Mouse (Mus musculus) cerebellum, adult (tissue): ENCODE measurements around the gene Dnah2.

Source experiments
- ATAC-seq: cut with Nextera tagmentation; 2 replicates; pipeline ENCODE4 v1.9.2; 2017; ENCODE audit warnings: mild to moderate bottlenecking, moderate library complexity, mixed read lengths; ENCODE audit not compliant: insufficient number of reproducible peaks, low FRiP score, low TSS enrichment

The Dnah2 gene

DNA sequence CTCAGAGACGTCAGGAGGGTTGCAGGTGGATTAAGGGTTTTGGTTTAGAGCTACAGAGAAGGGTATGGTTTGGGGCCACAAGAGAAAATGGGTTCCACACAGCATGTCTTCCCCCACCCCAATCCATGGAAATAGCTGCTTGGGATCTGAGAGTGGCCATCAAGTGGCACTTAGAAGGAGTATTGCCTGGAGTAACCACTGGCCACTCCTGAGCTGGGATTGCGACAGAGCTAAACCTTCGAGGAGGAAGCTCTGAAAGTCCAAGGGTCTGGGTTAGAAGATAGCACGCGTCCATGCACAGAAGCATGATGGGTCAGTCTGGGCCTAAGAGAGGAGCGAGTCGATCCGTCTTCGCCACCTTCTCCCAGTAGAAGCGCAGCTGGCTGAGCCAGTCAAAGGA, 72.1 kb downstream of the Dnah2 start:
- no peak for ATAC-seq

DNA sequence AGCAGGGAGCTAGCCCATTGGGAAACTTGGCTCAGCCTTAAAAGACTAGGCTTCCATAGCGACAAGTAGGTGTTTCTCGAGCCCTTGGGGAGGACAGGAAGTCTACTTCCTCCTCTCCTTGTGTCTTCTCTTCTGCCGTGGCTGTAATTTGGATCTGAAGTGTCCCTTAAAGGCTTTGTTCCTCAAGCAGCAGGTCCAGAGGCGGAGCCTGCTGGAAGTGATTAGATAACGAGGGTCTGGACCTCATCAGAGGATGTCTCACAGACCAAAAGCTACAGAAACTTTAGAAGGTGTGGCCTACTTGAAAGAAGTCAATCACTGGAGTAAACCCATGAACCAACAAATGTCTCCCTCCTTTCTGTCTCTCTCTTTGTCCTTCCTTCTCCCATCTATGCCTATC, 74.2 kb downstream of the Dnah2 start:
- no peak for ATAC-seq

GRCm38 (mm10) chr11:69472687-69473086, 76.2 kb downstream of the Dnah2 start:
- ATAC-seq: no peak

GRCm38 (mm10) chr11:69471491-69471890, 77.4 kb downstream of the Dnah2 start:
- no peak for ATAC-seq

GRCm38 (mm10) chr11:69469301-69469700, 79.6 kb downstream of the Dnah2 start:
- no peak for ATAC-seq

DNA sequence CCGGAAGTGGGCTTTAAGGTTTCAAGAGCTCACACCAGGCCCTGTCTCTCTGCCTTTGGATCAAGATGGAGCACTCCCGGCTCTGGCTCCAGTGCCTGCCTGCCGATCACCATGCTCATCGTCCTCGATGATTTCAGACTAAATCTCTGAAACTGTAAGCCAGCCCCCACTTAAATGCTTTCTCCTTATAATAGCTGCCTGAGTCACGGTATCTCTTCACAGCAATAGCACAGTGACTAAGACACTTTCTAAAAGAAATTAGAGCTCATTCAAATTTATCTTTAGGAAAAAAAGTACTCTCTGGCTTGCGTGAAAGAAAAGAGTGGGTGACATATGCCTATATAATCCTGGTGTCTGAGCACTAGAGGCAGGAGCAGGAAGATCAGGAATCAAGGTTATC, 84.9 kb downstream of the Dnah2 start:
- no peak for ATAC-seq

DNA sequence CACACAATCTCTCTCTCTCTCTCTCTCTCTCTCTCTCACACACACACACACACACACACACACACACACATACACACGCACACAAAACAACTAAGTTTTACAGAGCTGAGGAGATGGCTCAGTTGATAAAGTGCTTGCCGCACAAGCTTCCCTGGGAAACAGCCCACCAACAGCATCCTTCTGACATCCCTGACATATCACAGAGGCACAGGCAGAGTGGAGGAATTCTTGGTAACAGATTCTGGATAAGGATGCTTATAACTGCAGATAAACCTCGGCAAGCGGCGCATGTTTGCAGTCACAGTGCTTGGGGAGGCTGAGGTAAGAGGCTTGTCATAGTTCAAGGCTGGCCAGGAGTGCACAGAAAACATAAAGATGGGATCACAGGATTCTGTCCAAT, 87.3 kb downstream of the Dnah2 start:
- ATAC-seq: no peak

GRCm38 (mm10) chr11:69459883-69460282, 89.0 kb downstream of the Dnah2 start:
- ATAC-seq: no peak

- ATAC-seq: no peak
Observed at GRCm38 (mm10) chr11:69457006-69457579, 91.8 kb downstream of the Dnah2 start.

GRCm38 (mm10) chr11:69452114-69452867, 96.6 kb downstream of the Dnah2 start:
- ATAC-seq: no peak

DNA sequence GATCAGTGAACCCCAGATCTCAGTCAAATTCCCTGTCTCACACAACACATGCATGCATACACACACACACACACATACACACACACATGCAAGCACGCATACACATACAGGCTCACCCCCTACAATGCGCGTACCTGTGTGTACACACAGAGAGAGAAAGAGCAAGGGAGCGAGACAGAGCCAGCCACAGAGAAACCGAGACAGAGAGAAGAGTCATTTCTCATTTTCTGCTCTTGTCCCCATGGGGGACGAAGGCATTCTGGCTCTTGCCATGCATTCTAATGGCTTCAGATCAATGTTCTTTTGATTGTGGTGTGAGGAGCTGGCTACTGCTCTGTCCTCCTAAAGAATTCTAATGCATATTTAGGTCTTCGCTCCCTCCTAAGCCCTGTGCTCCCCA, 101.6 kb downstream of the Dnah2 start:
- no peak for ATAC-seq

DNA sequence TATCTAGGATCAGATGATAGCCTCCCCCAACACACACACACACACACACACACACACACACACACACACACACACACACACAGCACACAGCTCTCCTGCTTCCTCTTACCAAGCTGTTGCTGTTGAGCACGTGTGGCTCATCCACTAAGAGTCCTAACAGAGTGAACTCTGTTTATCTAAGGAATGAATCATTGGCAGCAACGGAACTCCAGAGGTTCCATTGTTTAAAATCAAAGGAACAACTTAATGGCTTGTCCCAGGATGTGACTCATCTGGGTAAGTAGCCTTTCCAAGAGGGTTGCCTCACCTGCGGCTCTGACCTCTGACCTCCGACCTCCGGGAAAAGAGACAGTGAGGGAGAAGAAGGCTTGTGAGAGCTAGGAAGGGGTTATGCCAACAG, 105.6 kb downstream of the Dnah2 start:
- no peak for ATAC-seq

- ATAC-seq: no peak
Observed at GRCm38 (mm10) chr11:69437291-69437690, 111.6 kb downstream of the Dnah2 start.

DNA sequence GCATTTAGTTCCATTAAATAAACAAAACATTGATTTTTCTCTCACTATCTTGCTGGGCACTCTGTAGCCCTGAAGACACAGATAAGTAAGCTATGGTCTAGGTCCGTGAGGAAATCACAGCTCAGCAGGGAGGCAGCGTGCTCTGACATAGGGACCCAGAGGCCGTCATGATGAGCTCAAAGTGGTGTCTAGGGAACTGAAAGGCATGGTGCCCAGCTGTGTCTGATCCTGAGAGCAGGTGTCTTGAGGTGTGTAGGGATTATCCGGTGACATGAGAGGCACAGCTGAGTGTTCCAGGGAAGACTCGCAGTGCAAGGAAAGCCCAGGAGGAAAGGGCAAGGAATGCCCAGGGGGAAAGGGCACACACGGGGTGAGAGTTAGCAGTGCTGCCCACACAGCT, 115.7 kb downstream of the Dnah2 start:
- no peak for ATAC-seq

GRCm38 (mm10) chr11:69432640-69432982, 116.3 kb downstream of the Dnah2 start:
- ATAC-seq: no peak; the same call in 1 of the 2 replicates

DNA sequence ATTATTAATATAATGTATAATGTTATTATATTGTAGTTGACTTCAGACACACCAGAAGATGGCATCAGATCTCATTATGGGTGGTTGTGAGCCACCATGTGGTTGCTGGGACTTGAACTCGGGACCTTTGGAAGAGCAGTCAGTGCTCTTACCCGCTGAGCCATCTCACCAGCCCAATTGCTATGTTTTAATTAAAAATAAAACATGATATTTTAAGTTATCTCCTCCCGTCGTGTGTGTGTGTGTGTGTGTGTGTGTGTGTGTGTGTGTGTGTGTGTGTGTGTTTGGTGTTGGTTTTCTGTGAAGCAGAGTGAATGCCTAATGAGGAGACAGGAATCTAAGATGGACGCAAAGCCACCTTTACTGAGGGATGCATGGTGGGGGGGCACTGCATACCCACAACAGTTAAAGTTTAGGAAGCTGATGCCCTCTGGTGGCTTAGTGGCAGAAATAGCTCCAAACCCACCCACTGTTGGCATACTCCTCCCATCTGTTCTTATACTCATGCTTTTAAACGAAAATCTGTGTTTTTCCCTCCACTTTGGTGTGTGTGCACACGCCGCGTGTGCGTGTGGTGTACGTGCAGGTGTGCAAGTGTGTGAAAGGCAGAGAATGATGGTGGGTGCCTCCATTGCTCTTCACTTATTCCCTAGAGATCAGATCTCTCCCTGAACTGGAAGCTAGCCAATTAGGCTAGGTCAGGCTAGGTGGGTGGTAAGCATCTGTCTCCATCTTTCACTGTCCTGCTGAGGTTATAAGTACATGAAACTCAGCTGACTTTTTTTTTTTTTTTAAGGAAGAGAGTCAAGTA, 116.9 kb downstream of the Dnah2 start:
- peak; percentile 72; the same call in 1 of the 2 replicates for ATAC-seq

GRCm38 (mm10) chr11:69430631-69431030, 118.3 kb downstream of the Dnah2 start:
- ATAC-seq: no peak

GRCm38 (mm10) chr11:69429313-69429712, 119.6 kb downstream of the Dnah2 start:
- no peak for ATAC-seq

GRCm38 (mm10) chr11:69428751-69429150, 120.2 kb downstream of the Dnah2 start:
- no peak for ATAC-seq

- ATAC-seq: no peak
Observed at GRCm38 (mm10) chr11:69426246-69426645, 122.7 kb downstream of the Dnah2 start.

DNA sequence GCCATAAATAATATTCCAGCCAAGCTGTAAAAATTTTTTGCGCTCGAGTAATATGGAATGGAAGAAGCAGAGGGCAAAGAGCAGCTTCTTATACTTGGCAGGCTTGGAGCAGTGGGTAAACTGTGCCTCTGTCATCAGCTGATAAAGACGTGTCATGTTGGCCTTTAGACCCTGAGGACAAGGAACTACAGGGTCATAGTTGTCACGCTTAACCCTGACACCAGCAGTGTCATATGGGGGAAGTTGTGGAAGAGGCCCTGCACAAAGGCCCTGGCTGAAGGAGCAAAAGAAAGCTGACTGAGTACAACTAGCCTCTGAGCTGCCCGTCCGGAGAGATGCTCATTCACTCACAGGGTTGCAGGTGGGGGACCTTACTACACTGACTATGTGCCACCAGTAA, 125.0 kb downstream of the Dnah2 start:
- no peak for ATAC-seq
